Mouse (Mus musculus): ENCODE measurements around the gene Dtx1. TPM values are rescaled to one million over a fixed set of nuclear protein-coding genes. Genes with fewer than 3 reads are reported as not detected.
A peak's percentile ranks its signal among the peaks of the same experiment; 100 is the strongest.

Dtx1 gene
- total RNA-seq, 1 experiment = 13.6 TPM

GRCm38 (mm10) chr5:120733696-120734095 is 22.0 kb upstream of the Dtx1 start:
- Histone ChIP-seq H3K9me3 (ENCODE audit: control insufficient read depth, insufficient read depth, low read depth, low read length) (no peaks in the 10 kb centered on the region), H3K27ac (ENCODE audit: insufficient read depth, low read depth, low read length, poor library complexity, severe bottlenecking) (peak overlapping the region; percentile 71; the same call in 1 of the 2 replicates), H3K9ac (ENCODE audit: insufficient read depth, low read depth, low read length, poor library complexity, severe bottlenecking) (no peak overlapping the region), H3K4me1 (ENCODE audit: control insufficient read depth in 2 of 2, insufficient read depth in 2 of 2, low read length in 2 of 2, poor library complexity in 1 of 2) (peaks cover 15 to 23% of the 10 kb centered on the region in 2 experiments), H3K36me3 (ENCODE audit: control insufficient read depth, insufficient read depth, low read length, poor library complexity, severe bottlenecking) (no peaks in the 10 kb centered on the region), H3K4me3 (ENCODE audit: insufficient read depth in 1 of 2, low read depth in 1 of 2, low read length in 2 of 2, poor library complexity in 1 of 2, severe bottlenecking in 1 of 2) (no peak overlapping the region)
- no peak for DNase-seq (ENCODE audit: low read depth, low spot score)
- in situ Hi-C loops (cut with MboI; ENCODE audit: low sequenced_read_pairs in 2 of 2, unreplicated experiment in 2 of 2) = loop anchor here (10.0 kb wide), 2 partner anchors 99 to 109 kb away; partner anchors contain the start of gene Cfap73 (in 1 of the 2)
- TF ChIP-seq CHD2 (IDR thresholded peaks at IDR 0.05; ENCODE audit: low read depth, low read length) (no peak), ZNF384 (IDR thresholded peaks at IDR 0.05; ENCODE audit: low read depth, low read length) (no peak), ZC3H11A (IDR thresholded peaks at IDR 0.05; ENCODE audit: borderline replicate concordance, low read depth, low read length) (no peak), HCFC1 (IDR thresholded peaks at IDR 0.05; ENCODE audit: borderline replicate concordance, insufficient read depth, low read length) (no peak), MAFK (IDR thresholded peaks at IDR 0.05; ENCODE audit: insufficient read depth, low read depth, low read length) (no peak)

GRCm38 (mm10) chr5:120732740-120733139 is 21.0 kb upstream of the Dtx1 start:
- peak overlapping the region; percentile 71; the same call in 1 of the 2 replicates for H3K27ac ChIP-seq (ENCODE audit: insufficient read depth, low read depth, low read length, poor library complexity, severe bottlenecking)
- no peaks in the 10 kb centered on the region for H3K9me3 ChIP-seq (ENCODE audit: control insufficient read depth, insufficient read depth, low read depth, low read length)
- no peaks in the 10 kb centered on the region for H3K36me3 ChIP-seq (ENCODE audit: control insufficient read depth, insufficient read depth, low read length, poor library complexity, severe bottlenecking)
- H3K9ac ChIP-seq (ENCODE audit: insufficient read depth, low read depth, low read length, poor library complexity, severe bottlenecking) = no peak overlapping the region
- DNase-seq (ENCODE audit: low read depth, low spot score) = no peak
- H3K4me3 ChIP-seq (ENCODE audit: insufficient read depth in 1 of 2, low read depth in 1 of 2, low read length in 2 of 2, poor library complexity in 1 of 2, severe bottlenecking in 1 of 2) = no peak overlapping the region
- in situ Hi-C loops (cut with MboI; ENCODE audit: low sequenced_read_pairs in 2 of 2, unreplicated experiment in 2 of 2) = loop anchor here (10.0 kb wide), 2 partner anchors 98 to 108 kb away; partner anchors contain the start of gene Cfap73 (in 1 of the 2)
- TF ChIP-seq ZC3H11A (IDR thresholded peaks at IDR 0.05; ENCODE audit: borderline replicate concordance, low read depth, low read length) (no peak), CHD2 (IDR thresholded peaks at IDR 0.05; ENCODE audit: low read depth, low read length) (no peak), ZNF384 (IDR thresholded peaks at IDR 0.05; ENCODE audit: low read depth, low read length) (no peak), HCFC1 (IDR thresholded peaks at IDR 0.05; ENCODE audit: borderline replicate concordance, insufficient read depth, low read length) (0 out of 2 replicates have a peak, but pooled peaks have one; percentile 24)
- peaks cover 15 to 17% of the 10 kb centered on the region in 2 experiments for H3K4me1 ChIP-seq (ENCODE audit: control insufficient read depth in 2 of 2, insufficient read depth in 2 of 2, low read length in 2 of 2, poor library complexity in 1 of 2)

GRCm38 (mm10) chr5:120729319-120729718 is 17.6 kb upstream of the Dtx1 start:
- Histone ChIP-seq H3K9ac (ENCODE audit: insufficient read depth, low read depth, low read length, poor library complexity, severe bottlenecking) (no peak overlapping the region), H3K9me3 (ENCODE audit: control insufficient read depth, insufficient read depth, low read depth, low read length) (no peaks in the 10 kb centered on the region), H3K27ac (ENCODE audit: insufficient read depth, low read depth, low read length, poor library complexity, severe bottlenecking) (no peak overlapping the region), H3K4me1 (ENCODE audit: control insufficient read depth in 2 of 2, insufficient read depth in 2 of 2, low read length in 2 of 2, poor library complexity in 1 of 2) (peaks cover 14 to 22% of the 10 kb centered on the region in 2 experiments), H3K36me3 (ENCODE audit: control insufficient read depth, insufficient read depth, low read length, poor library complexity, severe bottlenecking) (no peaks in the 10 kb centered on the region), H3K4me3 (ENCODE audit: insufficient read depth in 1 of 2, low read depth in 1 of 2, low read length in 2 of 2, poor library complexity in 1 of 2, severe bottlenecking in 1 of 2) (no peak overlapping the region)
- no peak for TF ChIP-seq ZC3H11A (IDR thresholded peaks at IDR 0.05; ENCODE audit: borderline replicate concordance, low read depth, low read length)
- no peak for TF ChIP-seq CHD2 (IDR thresholded peaks at IDR 0.05; ENCODE audit: low read depth, low read length)
- TF ChIP-seq HCFC1 (IDR thresholded peaks at IDR 0.05; ENCODE audit: borderline replicate concordance, insufficient read depth, low read length) = no peak
- TF ChIP-seq ZNF384 (IDR thresholded peaks at IDR 0.05; ENCODE audit: low read depth, low read length) = no peak
- no peak for DNase-seq (ENCODE audit: low read depth, low spot score)
- in situ Hi-C loops (cut with MboI; ENCODE audit: low sequenced_read_pairs in 2 of 2, unreplicated experiment in 2 of 2) = no loop called here

- in situ Hi-C loops (cut with MboI; ENCODE audit: low sequenced_read_pairs in 2 of 2, unreplicated experiment in 2 of 2) = no loop called here
- Histone ChIP-seq H3K4me3 (ENCODE audit: insufficient read depth in 1 of 2, low read depth in 1 of 2, low read length in 2 of 2, poor library complexity in 1 of 2, severe bottlenecking in 1 of 2) (no peak overlapping the region), H3K27ac (ENCODE audit: insufficient read depth, low read depth, low read length, poor library complexity, severe bottlenecking) (peak overlapping the region; percentile 64), H3K9ac (ENCODE audit: insufficient read depth, low read depth, low read length, poor library complexity, severe bottlenecking) (peak overlapping the region; percentile 6; the same call in 1 of the 2 replicates), H3K36me3 (ENCODE audit: control insufficient read depth, insufficient read depth, low read length, poor library complexity, severe bottlenecking) (no peaks in the 10 kb centered on the region), H3K4me1 (ENCODE audit: control insufficient read depth in 2 of 2, insufficient read depth in 2 of 2, low read length in 2 of 2, poor library complexity in 1 of 2) (peaks cover 2 to 12% of the 10 kb centered on the region in 2 experiments; a peak in 3 of 4 replicates), H3K9me3 (ENCODE audit: control insufficient read depth, insufficient read depth, low read depth, low read length) (no peaks in the 10 kb centered on the region)
- DNase-seq (ENCODE audit: low read depth, low spot score) = no peak
- TF ChIP-seq MAFK (IDR thresholded peaks at IDR 0.05; ENCODE audit: insufficient read depth, low read depth, low read length) (peak; percentile 98), HCFC1 (IDR thresholded peaks at IDR 0.05; ENCODE audit: borderline replicate concordance, insufficient read depth, low read length) (no peak), ZNF384 (IDR thresholded peaks at IDR 0.05; ENCODE audit: low read depth, low read length) (no peak), ZC3H11A (IDR thresholded peaks at IDR 0.05; ENCODE audit: borderline replicate concordance, low read depth, low read length) (no peak), CHD2 (IDR thresholded peaks at IDR 0.05; ENCODE audit: low read depth, low read length) (no peak)
Observed at GRCm38 (mm10) chr5:120725811-120726455, 14.2 kb upstream of the Dtx1 start.
